Mouse (Mus musculus) cerebellum, postnatal 4 days (tissue): ENCODE measurements around the gene Nol6.
"Not testable (repeated sequence)": the region's sequence is repeated elsewhere in the genome, so short reads cannot be mapped to it uniquely, and the experiment has no call there.

Experiments used
- DNase-seq, 2 experiments: peaks; one replicate each; pipeline ENCODE4 v3.0.0; 2022; ENCODE audit warnings: low spot score in 2 of 2, mixed read lengths in 1 of 2

Nol6 gene

GRCm38 (mm10) chr4:41084819-41085218 is 39.4 kb downstream of the Nol6 start:
- DNase-seq, result no peak

DNA sequence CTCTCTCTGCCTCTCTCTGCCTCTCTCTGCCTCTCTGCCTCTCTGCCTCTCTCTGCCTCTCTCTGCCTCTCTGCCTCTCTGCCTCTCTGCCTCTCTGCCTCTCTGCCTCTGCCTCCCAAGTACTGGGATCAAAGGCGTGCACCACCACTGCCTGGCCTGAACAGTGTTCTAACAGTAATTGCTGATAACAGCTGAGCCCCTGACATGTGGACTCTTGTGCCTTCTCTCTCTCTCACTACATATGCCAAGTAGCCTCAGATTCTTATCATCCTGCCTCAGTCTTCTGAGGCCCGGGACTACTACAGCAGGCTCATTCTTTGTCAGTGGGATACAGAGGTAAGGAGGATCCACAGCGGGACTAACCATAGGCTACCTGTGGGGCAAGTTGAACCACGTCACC is 41.5 kb downstream of the Nol6 start:
- not testable (repeated sequence) for DNase-seq

DNA sequence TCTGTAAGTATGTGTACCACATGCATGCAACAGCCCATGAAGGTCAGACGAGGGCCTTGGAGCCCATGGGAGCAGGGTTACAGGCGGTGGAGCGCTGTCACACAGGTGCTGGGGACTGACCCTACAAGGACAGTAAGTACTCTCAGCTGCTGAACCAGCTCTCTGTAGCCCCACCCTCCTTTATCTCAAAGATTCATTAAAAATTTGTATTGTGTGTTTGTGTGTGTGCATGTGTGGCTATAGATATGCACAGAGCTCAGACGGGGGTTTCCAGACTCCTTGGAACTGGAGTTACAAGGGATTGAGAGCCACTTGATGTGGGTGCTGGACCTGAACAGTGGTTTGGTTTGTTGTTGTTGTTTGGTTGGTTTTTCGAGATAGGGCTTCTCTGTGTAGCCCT is 42.5 kb downstream of the Nol6 start:
- DNase-seq, result no peak

DNA sequence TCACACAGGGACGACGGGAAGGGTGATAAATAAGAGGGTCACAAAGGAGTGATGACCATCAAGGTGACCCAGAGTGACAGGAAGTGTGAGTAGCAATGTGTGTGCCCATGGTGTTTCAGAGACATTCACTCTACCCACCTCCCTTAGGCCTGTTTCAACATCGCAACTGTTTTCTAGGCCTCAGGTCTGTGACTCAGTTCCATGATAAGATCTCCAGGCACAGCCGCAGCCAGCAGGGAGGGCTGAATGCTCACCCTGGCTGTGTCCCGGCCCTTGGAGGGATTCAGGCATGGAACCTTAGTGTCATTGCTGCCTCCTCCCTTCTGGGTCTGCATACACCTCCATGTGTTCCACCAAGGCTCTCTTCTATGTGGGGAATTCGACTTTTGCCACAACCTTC is 45.5 kb downstream of the Nol6 start:
- no peak for DNase-seq

DNA sequence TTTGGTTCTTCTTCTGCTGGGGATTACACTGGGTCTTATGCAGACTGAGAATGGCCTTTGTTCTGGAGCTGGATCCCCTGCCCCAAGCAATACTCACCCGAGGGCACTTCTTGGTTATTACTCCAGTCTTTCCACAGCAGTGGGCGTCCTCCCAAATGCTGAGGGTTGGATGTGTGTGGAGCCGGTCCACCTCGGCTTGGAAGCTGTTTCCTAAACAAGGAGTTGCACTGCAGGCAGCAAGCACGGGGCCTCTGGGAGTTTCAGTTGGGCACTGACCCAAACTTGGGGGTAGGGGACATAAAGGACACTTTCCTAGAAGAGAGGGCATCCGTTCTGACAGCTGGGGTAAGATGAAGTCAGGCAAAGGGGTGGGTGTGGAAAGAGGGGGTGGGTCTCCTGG is 49.8 kb downstream of the Nol6 start:
- no peak for DNase-seq

DNA sequence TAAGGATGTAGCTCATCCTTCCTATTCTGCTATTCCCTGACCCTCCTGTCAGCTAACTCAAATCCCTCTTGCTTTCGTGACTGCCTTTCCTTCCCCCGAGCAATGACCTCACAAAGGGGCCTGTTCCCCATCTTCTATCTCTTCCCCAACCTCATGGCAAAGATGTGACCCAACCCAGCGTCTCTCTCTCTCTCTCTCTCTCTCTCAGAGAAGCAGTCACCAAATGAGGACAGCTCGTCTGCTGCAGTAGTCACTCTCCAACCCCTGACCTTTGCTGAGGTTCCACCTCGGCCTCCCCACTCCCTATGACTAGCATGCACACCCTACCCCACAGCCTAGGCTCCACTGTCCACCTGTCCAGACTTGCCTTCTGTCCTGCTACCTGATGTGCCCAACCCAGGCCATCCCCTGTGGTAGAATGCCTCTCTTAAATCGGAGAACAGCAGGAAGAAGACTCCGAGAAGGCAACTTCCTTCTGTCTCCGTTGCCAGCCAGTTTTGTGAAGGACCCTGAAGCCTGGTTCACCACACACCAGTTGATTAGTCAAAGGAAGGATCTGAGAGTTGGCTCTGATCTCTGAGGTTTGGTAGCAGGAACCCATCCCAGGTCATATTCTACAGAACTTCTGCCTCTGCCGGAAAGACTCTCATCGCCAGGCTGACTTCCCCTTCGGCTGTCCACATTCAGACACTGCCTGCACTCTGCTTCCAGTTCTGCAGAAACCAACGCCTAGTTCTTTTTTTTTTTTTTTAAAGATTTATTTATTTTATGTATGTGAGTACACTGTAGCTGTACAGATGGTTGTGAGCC is 51.0 kb downstream of the Nol6 start:
- DNase-seq, result no peak

DNA sequence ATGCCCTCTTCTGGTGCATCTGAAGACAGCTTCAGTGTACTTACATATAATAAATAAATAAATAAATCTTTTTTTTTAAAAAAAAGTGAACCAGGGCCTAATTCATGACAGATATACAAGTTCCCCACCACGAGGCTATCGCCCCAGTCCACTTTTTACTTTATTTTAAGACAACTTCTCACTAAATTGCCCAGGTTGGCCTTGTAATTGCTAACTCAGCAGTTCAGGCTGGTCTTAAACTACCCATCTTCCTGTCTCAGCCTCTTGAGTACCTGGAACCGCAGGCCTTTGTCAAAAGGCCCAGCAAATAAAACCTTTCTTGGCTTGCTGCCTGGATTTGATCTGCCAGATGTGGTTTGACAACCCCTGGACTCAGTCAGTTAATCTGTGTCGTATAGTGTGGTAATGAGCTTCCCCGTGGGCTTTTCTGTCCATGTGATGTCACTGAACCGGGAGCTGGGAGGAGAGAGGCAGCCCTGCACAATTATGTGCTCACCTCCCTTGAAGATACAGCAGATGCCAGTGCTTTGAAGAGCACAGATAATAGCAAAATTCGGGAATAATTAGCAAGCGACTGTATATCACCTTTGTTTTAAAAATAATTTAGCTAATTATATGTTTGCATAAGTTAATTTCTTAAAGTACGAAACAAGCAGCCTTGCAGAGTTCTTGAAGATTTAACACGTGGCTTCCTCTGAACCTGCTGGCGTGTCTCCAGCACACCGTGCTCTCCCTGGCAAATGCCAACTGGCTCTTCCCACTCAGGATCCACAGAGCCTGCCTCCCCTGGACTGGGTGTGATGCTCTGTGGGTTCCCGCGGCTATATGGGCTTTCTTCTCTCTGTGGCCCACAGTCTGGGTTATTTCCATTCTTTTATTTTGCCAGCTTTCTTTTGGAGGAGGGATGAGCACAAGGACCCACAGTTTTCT is 52.5 kb downstream of the Nol6 start:
- no peak for DNase-seq

DNA sequence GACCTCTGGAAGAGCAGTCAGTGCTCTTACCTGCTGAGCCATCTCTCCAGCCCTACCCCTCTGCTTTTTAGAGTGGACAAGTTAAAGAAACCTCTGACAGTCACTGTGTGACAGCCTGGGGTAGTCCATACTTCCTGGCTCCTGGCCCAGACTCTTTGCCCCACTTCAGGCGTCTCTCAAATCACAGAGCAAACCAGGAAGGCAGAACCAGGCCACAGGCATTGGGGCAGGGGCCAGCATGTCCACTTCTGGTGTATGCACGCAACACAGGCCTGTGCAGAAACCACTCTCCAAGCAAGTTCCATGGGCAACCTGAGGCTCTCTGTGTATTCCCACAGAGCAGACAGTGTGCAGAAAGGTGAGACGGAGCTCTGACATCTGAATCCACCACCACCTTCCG is 59.1 kb downstream of the Nol6 start:
- DNase-seq, result no peak
